In genomic region chr5:149375074-149375888, GRCm38 (mm10) we compare ENCODE assay signal across 8 mouse cellular contexts. TPM values are rescaled to one million over a fixed set of nuclear protein-coding genes. Genes with fewer than 3 reads are reported as not detected.
DNase-seq lines count a peak whose midpoint lies in the region; ATAC-seq and TF ChIP-seq lines count a peak whose summit lies in the region.

No protein-coding gene starts in this region.

- WGBS in neural tube, embryonic 11.5 days: 38% methylated on average over 14 of the region's 14 CpGs
- 46% methylated on average over 14 of the region's 14 CpGs for WGBS in intestine, postnatal 0 days
- WGBS in stomach, embryonic 15.5 days: 43% methylated on average over 14 of the region's 14 CpGs

- H3K4me2 ChIP-seq in neural tube, embryonic 11.5 days (ENCODE audit: low read depth): peak overlapping the region; percentile 12; the same call in 1 of the 2 replicates
- H3K4me2 ChIP-seq in intestine, postnatal 0 days (replicated peaks; ENCODE audit: low read depth): peak overlapping the region; percentile 44
- H3K4me2 ChIP-seq in stomach, embryonic 15.5 days: peak overlapping the region; percentile 22; the same call in 1 of the 2 replicates

- no peak overlapping the region for H3K4me3 ChIP-seq in neural tube, embryonic 11.5 days (ENCODE audit: low read depth, low read length)
- H3K4me3 ChIP-seq in intestine, postnatal 0 days (ENCODE audit: low read depth, low read length): no peak overlapping the region
- no peak overlapping the region for H3K4me3 ChIP-seq in stomach, embryonic 15.5 days (replicated peaks)

- no peak for TF ChIP-seq CTCF in intestine, postnatal 0 days (IDR thresholded peaks at IDR 0.05; ENCODE audit: low read depth)

- H3K9me3 ChIP-seq in neural tube, embryonic 11.5 days (ENCODE audit: control insufficient read depth, low read length): no peaks in the 10 kb centered on the region
- H3K9me3 ChIP-seq in intestine, postnatal 0 days (ENCODE audit: control insufficient read depth): no peaks in the 10 kb centered on the region
- H3K9me3 ChIP-seq in stomach, embryonic 15.5 days: no peaks in the 10 kb centered on the region

- no peaks in the 10 kb centered on the region for H3K36me3 ChIP-seq in neural tube, embryonic 11.5 days (ENCODE audit: control insufficient read depth, insufficient read depth, low read length)
- H3K36me3 ChIP-seq in intestine, postnatal 0 days (ENCODE audit: control insufficient read depth, insufficient read depth): no peaks in the 10 kb centered on the region
- H3K36me3 ChIP-seq in stomach, embryonic 15.5 days: no peaks in the 10 kb centered on the region

- no peak for ATAC-seq in neural tube, embryonic 11.5 days (ENCODE audit: insufficient read depth, low FRiP score, low TSS enrichment)
- no peak; the same call in 1 of the 2 replicates for ATAC-seq in intestine, postnatal 0 days
- no peak for ATAC-seq in stomach, embryonic 15.5 days (ENCODE audit: insufficient read depth, low FRiP score, low read depth)

- no peak overlapping the region for H3K9ac ChIP-seq in neural tube, embryonic 11.5 days (ENCODE audit: low read length)
- H3K9ac ChIP-seq in intestine, postnatal 0 days (ENCODE audit: low read depth, low read length): no peak overlapping the region
- no peak overlapping the region for H3K9ac ChIP-seq in stomach, embryonic 15.5 days

- H3K27me3 ChIP-seq in neural tube, embryonic 11.5 days (ENCODE audit: control insufficient read depth, insufficient read depth, low read length): no peaks in the 10 kb centered on the region
- H3K27me3 ChIP-seq in intestine, postnatal 0 days (replicated peaks; ENCODE audit: control insufficient read depth, insufficient read depth, low read length): no peaks in the 10 kb centered on the region
- no peaks in the 10 kb centered on the region for H3K27me3 ChIP-seq in stomach, embryonic 15.5 days (replicated peaks)

- H3K4me1 ChIP-seq in neural tube, embryonic 11.5 days (ENCODE audit: control insufficient read depth, insufficient read depth, low read length): peaks cover 34% of the 10 kb centered on the region
- H3K4me1 ChIP-seq in intestine, postnatal 0 days (replicated peaks; ENCODE audit: control insufficient read depth, insufficient read depth, low read length): no peaks in the 10 kb centered on the region
- peaks cover 34% of the 10 kb centered on the region for H3K4me1 ChIP-seq in stomach, embryonic 15.5 days

- peak; percentile 51 for DNase-seq in embryo, embryonic 10.5 days (ENCODE audit: low spot score)
- no peak for DNase-seq in embryo, embryonic 11 days
- no peak for DNase-seq in neural tube, embryonic 11.5 days (ENCODE audit: low spot score)
- no peak for DNase-seq in neural tube, embryonic 10.5 days (ENCODE audit: extremely low spot score, low spot score)
- DNase-seq in frontal cortex, postnatal 36 days (ENCODE audit: low spot score in 2 of 2): no peak
- no peak for DNase-seq in right cerebral cortex, postnatal 14 days

- H3K27ac ChIP-seq in neural tube, embryonic 11.5 days (ENCODE audit: low read depth, low read length): no peak overlapping the region
- no peak overlapping the region for H3K27ac ChIP-seq in intestine, postnatal 0 days (ENCODE audit: low read depth, low read length)
- peak overlapping the region; percentile 40; the same call in 1 of the 2 replicates for H3K27ac ChIP-seq in stomach, embryonic 15.5 days

RNA-seq across cellular contexts. Expression of gene Medag, which starts 36.3 kb away (rescaled TPM):
- 0.16 and 0.28 TPM in 2 replicates for polyA plus RNA-seq in neural tube, embryonic 11.5 days (2014; fragmentation: Nextera tagmentation; extraction: Ambion mirVana)
- 1.6 and 2.2 TPM in 2 replicates for polyA plus RNA-seq in intestine, postnatal 0 days (2015; fragmentation: Nextera tagmentation; extraction: Ambion mirVana)
- polyA plus RNA-seq in stomach, embryonic 15.5 days (2015; fragmentation: Nextera tagmentation; extraction: Ambion mirVana): 2.8 TPM in 2 replicates
